Mouse (Mus musculus): Measurements from ENCODE around the gene Asb17.

- TF ChIP-seq POLR2A (IDR thresholded peaks at IDR 0.05; ENCODE audit: insufficient read depth, low read depth, low read length) (no peak), CTCF (IDR thresholded peaks at IDR 0.05) (no peak), EP300 (IDR thresholded peaks at IDR 0.05; ENCODE audit: insufficient read depth, low read depth, low read length) (no peak)
Observed at GRCm38 (mm10) chr3:153863816-153864215, 19.8 kb downstream of the Asb17 start.
